Mouse (Mus musculus): ENCODE results near the gene Dcxr. TPM values are rescaled to one million over a fixed set of nuclear protein-coding genes. Genes with fewer than 3 reads are reported as not detected.
A peak's percentile ranks its signal among the peaks of the same experiment; 100 is the strongest.

The Dcxr gene
- total RNA-seq, 1 experiment: 43.6 TPM

GRCm38 (mm10) chr11:120719841-120720376, 7.2 kb downstream of the Dcxr start:
- no peak overlapping the region for H3K27ac ChIP-seq (ENCODE audit: insufficient read depth, low read depth, low read length, poor library complexity, severe bottlenecking)
- H3K9me3 ChIP-seq (ENCODE audit: control insufficient read depth, insufficient read depth, low read depth, low read length): no peaks in the 10 kb centered on the region
- no peak overlapping the region for H3K9ac ChIP-seq (ENCODE audit: insufficient read depth, low read depth, low read length, poor library complexity, severe bottlenecking)
- H3K4me1 ChIP-seq (ENCODE audit: control insufficient read depth in 2 of 2, insufficient read depth in 2 of 2, low read length in 2 of 2, poor library complexity in 1 of 2): peaks cover 0 to 3% of the 10 kb centered on the region in 2 experiments; a peak in 2 of 4 replicates
- TF ChIP-seq ZNF384 (IDR thresholded peaks at IDR 0.05; ENCODE audit: low read depth, low read length): no peak
- no peak for TF ChIP-seq HCFC1 (IDR thresholded peaks at IDR 0.05; ENCODE audit: borderline replicate concordance, insufficient read depth, low read length)
- TF ChIP-seq CHD2 (IDR thresholded peaks at IDR 0.05; ENCODE audit: low read depth, low read length): no peak
- TF ChIP-seq MAFK (IDR thresholded peaks at IDR 0.05; ENCODE audit: insufficient read depth, low read depth, low read length): no peak
- no peak for TF ChIP-seq ZC3H11A (IDR thresholded peaks at IDR 0.05; ENCODE audit: borderline replicate concordance, low read depth, low read length)
- no peak for DNase-seq (ENCODE audit: low read depth, low spot score)
- no peak overlapping the region for H3K4me3 ChIP-seq (ENCODE audit: insufficient read depth in 1 of 2, low read depth in 1 of 2, low read length in 2 of 2, poor library complexity in 1 of 2, severe bottlenecking in 1 of 2)
- in situ Hi-C loops (cut with MboI; ENCODE audit: low sequenced_read_pairs in 2 of 2, unreplicated experiment in 2 of 2): no loop called here
- H3K36me3 ChIP-seq (ENCODE audit: control insufficient read depth, insufficient read depth, low read length, poor library complexity, severe bottlenecking): peaks cover 15% of the 10 kb centered on the region; the same call in 1 of the 2 replicates

- no peak overlapping the region for H3K4me3 ChIP-seq (ENCODE audit: insufficient read depth in 1 of 2, low read depth in 1 of 2, low read length in 2 of 2, poor library complexity in 1 of 2, severe bottlenecking in 1 of 2)
- no peak overlapping the region for H3K27ac ChIP-seq (ENCODE audit: insufficient read depth, low read depth, low read length, poor library complexity, severe bottlenecking)
- in situ Hi-C loops (cut with MboI; ENCODE audit: low sequenced_read_pairs in 2 of 2, unreplicated experiment in 2 of 2): no loop called here
- H3K9ac ChIP-seq (ENCODE audit: insufficient read depth, low read depth, low read length, poor library complexity, severe bottlenecking): no peak overlapping the region
- TF ChIP-seq ZC3H11A (IDR thresholded peaks at IDR 0.05; ENCODE audit: borderline replicate concordance, low read depth, low read length): no peak
- H3K36me3 ChIP-seq (ENCODE audit: control insufficient read depth, insufficient read depth, low read length, poor library complexity, severe bottlenecking): peaks cover 14% of the 10 kb centered on the region; the same call in 1 of the 2 replicates
- no peaks in the 10 kb centered on the region for H3K9me3 ChIP-seq (ENCODE audit: control insufficient read depth, insufficient read depth, low read depth, low read length)
- H3K4me1 ChIP-seq (ENCODE audit: control insufficient read depth in 2 of 2, insufficient read depth in 2 of 2, low read length in 2 of 2, poor library complexity in 1 of 2): peaks cover 0 to 3% of the 10 kb centered on the region in 2 experiments; a peak in 2 of 4 replicates
- DNase-seq (ENCODE audit: low read depth, low spot score): no peak
These were observed 7.8 kb downstream of the Dcxr start for GRCm38 (mm10) chr11:120719242-120719641.

- no peak overlapping the region for H3K27ac ChIP-seq (ENCODE audit: insufficient read depth, low read depth, low read length, poor library complexity, severe bottlenecking)
- peaks cover 25% of the 10 kb centered on the region for H3K36me3 ChIP-seq (ENCODE audit: control insufficient read depth, insufficient read depth, low read length, poor library complexity, severe bottlenecking)
- H3K4me1 ChIP-seq (ENCODE audit: control insufficient read depth in 2 of 2, insufficient read depth in 2 of 2, low read length in 2 of 2, poor library complexity in 1 of 2): peaks cover 0 to 7% of the 10 kb centered on the region in 2 experiments; a peak in 1 of 4 replicates
- no peak overlapping the region for H3K4me3 ChIP-seq (ENCODE audit: insufficient read depth in 1 of 2, low read depth in 1 of 2, low read length in 2 of 2, poor library complexity in 1 of 2, severe bottlenecking in 1 of 2)
- in situ Hi-C loops (cut with MboI; ENCODE audit: low sequenced_read_pairs in 2 of 2, unreplicated experiment in 2 of 2): no loop called here
- no peaks in the 10 kb centered on the region for H3K9me3 ChIP-seq (ENCODE audit: control insufficient read depth, insufficient read depth, low read depth, low read length)
- H3K9ac ChIP-seq (ENCODE audit: insufficient read depth, low read depth, low read length, poor library complexity, severe bottlenecking): no peak overlapping the region
- TF ChIP-seq HCFC1 (IDR thresholded peaks at IDR 0.05; ENCODE audit: borderline replicate concordance, insufficient read depth, low read length): no peak
- no peak for TF ChIP-seq ZC3H11A (IDR thresholded peaks at IDR 0.05; ENCODE audit: borderline replicate concordance, low read depth, low read length)
- TF ChIP-seq CHD2 (IDR thresholded peaks at IDR 0.05; ENCODE audit: low read depth, low read length): no peak
- TF ChIP-seq ZNF384 (IDR thresholded peaks at IDR 0.05; ENCODE audit: low read depth, low read length): no peak
- no peak for TF ChIP-seq MAFK (IDR thresholded peaks at IDR 0.05; ENCODE audit: insufficient read depth, low read depth, low read length)
- no peak for DNase-seq (ENCODE audit: low read depth, low spot score)
These were observed 11.9 kb downstream of the Dcxr start for GRCm38 (mm10) chr11:120715131-120715530.

- Histone ChIP-seq H3K4me1 (ENCODE audit: control insufficient read depth in 2 of 2, insufficient read depth in 2 of 2, low read length in 2 of 2, poor library complexity in 1 of 2) (peaks cover 0 to 7% of the 10 kb centered on the region in 2 experiments; a peak in 1 of 4 replicates), H3K9ac (ENCODE audit: insufficient read depth, low read depth, low read length, poor library complexity, severe bottlenecking) (peak overlapping the region; percentile 64; the same call in 1 of the 2 replicates), H3K9me3 (ENCODE audit: control insufficient read depth, insufficient read depth, low read depth, low read length) (no peaks in the 10 kb centered on the region), H3K36me3 (ENCODE audit: control insufficient read depth, insufficient read depth, low read length, poor library complexity, severe bottlenecking) (peaks cover 26% of the 10 kb centered on the region), H3K4me3 (ENCODE audit: insufficient read depth in 1 of 2, low read depth in 1 of 2, low read length in 2 of 2, poor library complexity in 1 of 2, severe bottlenecking in 1 of 2) (peak overlapping the region; percentile 64 to 70; a peak in 3 of 4 replicates), H3K27ac (ENCODE audit: insufficient read depth, low read depth, low read length, poor library complexity, severe bottlenecking) (no peak overlapping the region)
- no peak for TF ChIP-seq ZC3H11A (IDR thresholded peaks at IDR 0.05; ENCODE audit: borderline replicate concordance, low read depth, low read length)
- no peak for TF ChIP-seq CHD2 (IDR thresholded peaks at IDR 0.05; ENCODE audit: low read depth, low read length)
- TF ChIP-seq MAFK (IDR thresholded peaks at IDR 0.05; ENCODE audit: insufficient read depth, low read depth, low read length): no peak
- no peak for TF ChIP-seq HCFC1 (IDR thresholded peaks at IDR 0.05; ENCODE audit: borderline replicate concordance, insufficient read depth, low read length)
- TF ChIP-seq ZNF384 (IDR thresholded peaks at IDR 0.05; ENCODE audit: low read depth, low read length): no peak
- in situ Hi-C loops (cut with MboI; ENCODE audit: low sequenced_read_pairs in 2 of 2, unreplicated experiment in 2 of 2): no loop called here
- DNase-seq (ENCODE audit: low read depth, low spot score): no peak
These were observed 12.5 kb downstream of the Dcxr start for GRCm38 (mm10) chr11:120714546-120714945.
